Mouse (Mus musculus): Measurements from ENCODE around the gene Iqub. TPM values are rescaled to one million over a fixed set of nuclear protein-coding genes. Genes with fewer than 3 reads are reported as not detected.

The Iqub gene
- not detected for polyA plus RNA-seq (2017; shearing (Covaris generic))

GRCm38 (mm10) chr6:24514552-24515284, at the start of gene Iqub:
Gene Iqub (minus strand): TSS chr6:24515067.

GRCm38 (mm10) chr6:24528064-24528243, 13.1 kb upstream of the Iqub start, which contains the start of gene Asb15:
Gene Asb15 (plus strand): TSS chr6:24528144.

GRCm38 (mm10) chr6:24527155-24528063, 12.5 kb upstream of the Iqub start, which contains the start of gene Ndufa5:
Gene Ndufa5 (minus strand): TSS chr6:24528013.

Other genes starting within 250 kb of the Iqub start
- gene Ndufa5, start 12.9 kb upstream of the Iqub start, polyA plus RNA-seq (2017; shearing (Covaris generic)), result 108 TPM
- 0.09 TPM for gene Asb15, start 13.1 kb upstream of the Iqub start, polyA plus RNA-seq (2017; shearing (Covaris generic))
- not detected for gene Lmod2, start 82.7 kb upstream of the Iqub start, polyA plus RNA-seq (2017; shearing (Covaris generic))
- gene Wasl, start 149.9 kb upstream of the Iqub start, polyA plus RNA-seq (2017; shearing (Covaris generic)), result 32.4 TPM
- gene Hyal6, start 218.2 kb upstream of the Iqub start, polyA plus RNA-seq (2017; shearing (Covaris generic)), result 0.29 TPM
- not detected for gene Hyal4, start 233.3 kb upstream of the Iqub start, polyA plus RNA-seq (2017; shearing (Covaris generic))

Data from effector memory CD4-positive, alpha-beta T cell, adult 7 months (primary cell).